Mouse (Mus musculus): Measurements from ENCODE around the gene Tgds.
"Not testable (repeated sequence)": the region's sequence is repeated elsewhere in the genome, so short reads cannot be mapped to it uniquely, and the experiment has no call there.

Gene Tgds

DNA sequence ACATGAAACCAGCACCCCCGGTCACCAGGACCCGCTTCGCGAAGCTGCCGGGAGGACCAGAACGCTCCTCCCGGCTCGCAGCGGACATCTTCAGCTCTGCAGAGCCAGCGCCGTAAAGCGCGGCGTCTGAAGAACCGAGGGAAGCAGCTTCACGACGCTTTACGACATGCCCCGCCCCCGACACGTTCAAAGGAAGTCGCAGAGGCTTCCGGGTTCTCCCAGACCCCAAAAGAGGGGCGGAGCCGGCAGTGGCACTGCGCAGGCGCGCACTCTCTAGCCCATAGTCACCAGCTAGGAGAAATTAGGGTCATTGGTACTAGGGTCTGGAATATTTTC, at the start of gene Tgds:
TSS of gene Tgds (minus strand) at position 114 of the 336 bp plus-strand sequence.
- DNase-seq (ENCODE audit: low spot score) = peak; percentile 100

DNA sequence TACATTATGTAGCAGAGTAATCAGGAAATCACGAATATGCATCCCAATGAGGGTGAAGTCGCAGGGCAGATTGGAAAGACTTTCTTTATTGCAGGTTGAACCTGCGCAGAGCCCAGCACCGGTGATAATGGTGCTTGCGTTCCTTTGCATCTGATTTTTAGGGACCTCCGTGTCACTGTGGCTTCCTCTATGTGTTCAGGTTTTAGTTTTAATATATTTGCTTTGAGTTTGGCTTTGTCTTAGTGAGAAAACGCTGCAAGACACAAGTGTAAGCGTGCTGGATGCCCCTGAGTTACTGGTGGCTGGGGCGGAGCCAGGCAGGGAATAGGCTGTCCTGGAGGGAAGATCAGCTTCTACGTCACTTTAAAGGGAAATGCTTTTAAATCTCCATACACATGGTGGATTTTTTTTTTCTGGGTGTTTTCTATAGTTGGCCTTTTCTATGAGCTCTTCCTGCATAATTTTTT, 48.2 kb upstream of the Tgds start:
- DNase-seq (ENCODE audit: low spot score) = peak; percentile 27

DNA sequence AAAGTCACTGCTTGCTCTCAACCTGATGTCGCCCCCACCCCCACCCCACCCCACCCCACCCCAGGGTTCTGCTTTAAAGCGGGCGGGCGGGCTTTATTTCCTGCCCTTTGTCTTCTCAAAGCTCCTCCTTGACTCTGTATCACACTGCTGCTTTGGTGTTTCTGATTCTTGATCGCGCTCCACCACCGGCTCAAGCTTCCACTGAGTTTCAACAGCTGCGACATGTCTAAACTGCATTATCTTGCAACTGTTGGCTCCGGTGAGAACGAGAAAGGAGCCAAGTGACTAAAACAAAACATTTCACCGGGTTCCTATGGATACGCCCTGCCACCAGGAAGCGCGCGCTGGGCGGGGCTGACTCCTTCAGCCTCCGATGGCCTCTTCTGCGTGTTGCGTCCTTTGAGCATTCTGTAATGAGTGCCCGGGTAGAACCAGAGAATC, 47.6 kb upstream of the Tgds start:
- peak; percentile 71 for DNase-seq (ENCODE audit: low spot score)

DNA sequence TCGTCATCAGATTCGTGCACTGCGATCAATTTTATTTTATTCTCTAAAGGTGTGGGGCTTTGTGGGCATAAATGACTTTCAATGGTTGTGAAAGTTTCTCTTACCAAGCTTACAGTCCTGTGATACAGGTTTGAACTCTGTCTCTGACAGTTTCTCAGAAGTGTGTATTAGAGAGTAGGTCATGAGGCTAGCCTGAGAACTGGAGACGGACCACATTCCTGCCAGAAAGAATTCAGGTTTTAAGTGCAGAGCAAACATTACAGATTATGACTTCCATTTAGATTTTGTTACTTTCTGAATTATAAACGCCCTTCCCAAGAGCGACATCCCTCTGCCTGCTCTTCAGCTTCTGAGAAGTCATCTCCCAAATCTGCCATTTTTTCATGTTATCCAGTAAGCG, 47.1 kb upstream of the Tgds start:
- DNase-seq (ENCODE audit: low spot score) = no peak

DNA sequence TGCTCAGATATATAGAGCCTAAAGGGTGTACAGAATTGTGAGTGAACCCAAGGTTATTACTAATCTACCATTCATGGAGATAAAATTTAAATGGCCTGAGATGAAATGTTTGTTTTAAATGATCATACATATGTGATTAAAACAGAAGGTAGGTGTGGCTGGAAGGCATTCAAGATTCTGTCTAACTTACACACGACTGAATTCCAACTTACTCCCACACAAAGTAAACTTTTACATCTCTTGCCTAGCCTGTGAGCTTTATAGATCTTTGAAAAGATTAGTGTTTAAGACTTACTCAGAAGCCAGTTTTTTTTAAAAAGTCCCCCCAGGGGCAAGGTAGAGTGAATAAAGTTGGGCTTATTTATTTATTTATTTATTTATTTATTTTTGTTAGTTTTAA, 46.7 kb upstream of the Tgds start:
- DNase-seq (ENCODE audit: low spot score) = peak; percentile 8

DNA sequence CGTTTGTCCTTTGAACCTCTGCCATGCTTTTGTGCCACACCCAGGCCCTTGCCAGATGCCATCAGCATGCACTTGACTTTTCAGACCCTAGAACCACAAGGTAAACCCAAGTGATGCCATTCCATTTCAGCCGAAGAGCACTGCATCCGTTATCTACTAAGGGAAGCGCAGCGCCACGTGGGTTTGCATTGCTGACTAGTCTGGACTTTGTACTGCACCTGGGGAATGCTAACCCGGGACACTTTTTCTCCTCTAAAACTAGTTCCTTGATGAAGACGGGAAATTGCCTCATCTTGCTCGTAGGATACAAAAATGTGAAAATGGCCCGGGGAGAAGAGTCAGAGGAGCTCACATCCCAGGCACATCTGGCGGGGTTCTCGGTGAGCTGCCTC, 43.1 kb upstream of the Tgds start:
- no peak for DNase-seq (ENCODE audit: low spot score)

DNA sequence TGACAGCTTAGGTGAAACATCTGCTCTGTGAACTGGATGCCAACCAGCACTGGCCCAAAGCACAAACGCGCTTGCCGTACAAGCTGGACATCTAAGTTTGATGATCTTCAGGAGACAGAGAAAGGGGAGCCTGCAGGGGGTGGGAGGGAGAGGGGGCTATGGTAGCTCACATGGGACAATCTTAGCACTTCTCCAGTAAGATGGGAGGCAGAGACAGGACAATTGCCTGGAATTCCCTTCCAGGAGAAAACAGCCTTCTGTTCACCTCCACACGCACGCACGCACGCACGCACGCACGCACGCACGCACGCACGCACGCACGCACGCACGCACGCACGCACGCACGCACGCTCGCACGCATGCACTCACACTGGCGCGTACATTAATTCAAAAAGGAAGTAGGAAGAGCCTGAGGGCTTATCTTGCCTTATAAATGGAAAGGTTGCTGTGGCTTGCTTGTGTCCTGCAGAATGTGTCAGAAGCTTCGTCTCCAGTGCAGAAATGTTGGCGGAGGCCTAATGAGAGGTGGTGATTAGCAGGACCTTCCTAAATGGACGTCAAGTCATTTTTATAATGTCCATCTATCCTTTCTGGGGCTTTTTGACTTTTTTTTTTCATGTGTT, 42.6 kb upstream of the Tgds start:
- no peak for DNase-seq (ENCODE audit: low spot score)

DNA sequence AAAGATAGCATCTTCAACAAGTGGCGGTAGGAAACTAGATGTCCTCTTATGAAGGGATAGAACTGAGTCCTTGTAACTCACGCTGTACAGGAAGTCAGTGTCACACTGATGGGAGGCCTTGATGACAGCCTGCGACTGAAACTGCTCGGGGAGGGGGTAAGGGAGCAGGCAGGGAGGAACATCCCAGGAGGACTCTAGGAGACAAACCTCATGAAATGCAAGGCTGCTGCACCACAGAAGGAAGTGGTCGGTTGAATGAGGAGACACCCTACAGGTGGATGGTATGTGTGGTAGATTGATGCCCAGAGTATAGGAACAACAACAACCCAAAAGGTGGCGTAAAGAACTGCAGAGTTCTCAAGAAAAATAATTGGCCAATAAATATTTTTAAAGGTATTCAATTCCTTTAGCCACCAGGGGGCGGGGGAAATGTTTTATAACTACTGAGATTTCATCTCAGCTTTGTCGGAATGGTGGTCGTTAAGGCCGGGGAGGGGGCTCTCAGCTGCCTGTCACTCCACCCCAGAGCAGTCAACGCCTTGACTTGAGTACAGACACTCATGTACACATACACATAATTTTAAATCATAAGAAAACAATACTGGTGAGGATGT, 41.1 kb upstream of the Tgds start:
- no peak for DNase-seq (ENCODE audit: low spot score)

DNA sequence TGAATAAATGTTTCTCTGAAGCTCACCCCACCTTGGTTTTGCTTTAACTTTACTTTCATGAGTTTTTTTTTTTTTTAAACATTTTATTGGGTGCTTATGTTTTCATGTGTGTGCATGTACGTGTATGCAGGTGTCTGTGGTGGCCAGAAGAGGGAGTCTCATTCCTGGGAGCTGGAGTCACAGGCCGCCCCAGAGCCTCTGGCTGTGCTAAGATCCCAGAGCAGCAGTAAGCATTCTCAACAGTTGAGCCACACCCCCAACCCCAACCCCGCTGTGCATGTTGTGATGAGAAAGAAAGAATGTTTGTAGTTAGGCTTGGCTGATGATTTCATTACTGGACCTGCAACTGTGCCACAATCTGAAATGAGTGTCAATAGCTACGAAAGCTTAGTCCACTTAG, 36.2 kb upstream of the Tgds start:
- no peak for DNase-seq (ENCODE audit: low spot score)

DNA sequence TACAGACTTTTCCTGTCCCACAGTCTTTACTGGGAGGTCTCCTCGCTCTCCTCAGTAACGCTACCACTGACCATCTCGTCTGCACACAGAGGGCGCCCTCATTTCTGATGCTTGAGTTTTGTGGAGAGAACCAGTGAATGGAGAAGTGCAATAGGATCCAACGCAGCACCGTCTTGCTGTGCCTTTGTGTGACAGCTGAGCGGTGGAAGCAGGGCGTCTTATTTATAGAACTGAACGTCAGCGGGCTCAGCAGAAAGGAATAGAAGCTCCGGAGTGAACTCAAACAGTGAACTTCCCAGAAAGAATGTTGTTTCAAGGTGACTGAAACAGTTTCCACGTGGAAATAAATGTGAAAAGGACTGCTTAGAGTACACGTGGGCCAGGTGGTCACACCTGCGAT, 30.1 kb upstream of the Tgds start:
- DNase-seq (ENCODE audit: low spot score) = no peak

DNA sequence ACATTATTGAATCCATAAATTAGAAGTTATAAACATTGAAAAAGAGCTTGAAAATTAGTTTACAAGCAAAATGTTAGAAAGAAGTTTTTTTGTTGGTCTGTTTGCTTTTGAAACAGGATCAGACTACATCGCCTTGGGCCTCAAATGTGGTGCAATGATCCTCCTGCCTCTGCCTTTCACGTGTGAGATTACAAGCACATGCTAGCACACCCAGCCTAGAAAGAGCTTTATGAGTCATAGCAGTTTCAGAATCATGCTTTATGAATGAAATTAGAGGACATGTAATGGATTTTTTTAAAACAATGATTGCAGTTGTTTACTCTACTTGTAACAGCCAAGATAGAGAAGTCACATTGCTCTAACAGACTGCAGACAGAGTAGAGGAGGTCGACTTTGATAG, 29.2 kb upstream of the Tgds start:
- DNase-seq (ENCODE audit: low spot score) = no peak

DNA sequence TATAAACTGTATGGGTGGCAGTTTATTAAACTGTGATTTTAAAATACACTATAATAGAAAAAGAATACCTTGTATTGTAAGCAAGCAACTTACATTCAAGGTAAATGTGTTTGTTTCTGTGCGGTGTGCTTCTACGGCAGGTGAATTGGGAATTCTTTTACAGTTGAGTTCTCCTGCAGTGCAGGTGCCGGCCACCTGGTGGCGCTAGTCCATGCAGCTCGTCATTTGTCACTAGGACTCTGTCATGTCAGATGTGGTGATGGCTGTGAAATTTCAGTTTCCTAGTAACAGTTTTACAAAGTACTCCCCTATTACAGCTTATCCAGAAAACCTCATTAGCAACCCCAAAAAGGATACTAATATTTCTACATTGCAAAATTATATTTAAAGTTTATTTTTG, 24.6 kb upstream of the Tgds start:
- peak; percentile 54 for DNase-seq (ENCODE audit: low spot score)

DNA sequence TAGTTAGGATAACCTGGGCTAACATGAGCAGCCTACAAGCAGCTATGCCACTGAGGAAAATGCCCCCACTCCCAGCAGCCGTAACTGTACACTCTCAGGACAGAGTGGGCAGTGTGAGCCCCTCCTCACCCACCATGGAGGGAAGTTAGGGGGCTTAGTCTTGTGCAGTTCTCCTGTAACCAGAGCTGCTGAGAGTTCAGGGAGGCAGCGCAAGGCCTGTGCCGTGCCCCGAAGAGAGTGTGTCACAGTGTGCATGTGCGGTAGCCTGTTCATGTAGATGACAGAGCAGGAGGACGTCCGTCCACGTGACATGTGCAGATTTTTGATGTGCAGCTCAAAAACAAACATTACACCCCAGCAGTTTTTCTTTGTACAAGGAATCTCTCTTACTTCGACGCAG, 24.2 kb upstream of the Tgds start:
- DNase-seq (ENCODE audit: low spot score) = no peak

DNA sequence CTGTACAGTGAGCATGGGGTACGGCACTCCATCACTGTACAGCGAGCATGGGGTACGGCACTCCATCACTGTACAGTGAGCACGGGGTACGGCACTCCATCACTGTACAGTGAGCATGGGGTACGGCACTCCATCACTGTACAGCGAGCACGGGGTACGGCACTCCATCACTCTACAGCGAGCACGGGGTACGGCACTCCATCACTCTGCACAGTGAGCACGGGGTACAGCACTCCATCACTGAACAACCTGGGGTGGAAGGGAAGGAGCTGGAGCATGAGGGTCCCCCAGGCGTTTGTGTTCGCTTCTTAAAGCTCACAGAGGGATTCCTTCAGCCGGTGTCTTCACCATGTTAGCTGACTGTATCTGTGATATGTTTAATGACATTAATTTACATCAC, 23.5 kb upstream of the Tgds start:
- DNase-seq (ENCODE audit: low spot score) = not testable (repeated sequence)

DNA sequence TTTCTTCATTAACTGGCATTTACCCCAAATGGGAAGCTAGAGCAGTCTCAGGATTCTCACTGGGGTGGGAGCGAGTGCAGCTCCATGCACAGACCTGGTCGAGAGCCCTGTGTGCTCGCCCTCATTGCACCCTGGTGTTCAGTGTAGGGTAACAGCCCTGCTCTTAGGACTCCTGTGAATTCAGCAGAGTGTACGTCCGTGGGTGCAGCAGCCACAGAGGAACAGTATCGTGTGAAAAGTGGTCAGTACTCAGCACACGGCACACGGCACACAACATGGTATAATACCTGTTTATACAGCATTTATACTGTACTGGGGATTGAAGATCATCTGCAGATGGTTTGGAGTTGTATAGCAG, 19.7 kb upstream of the Tgds start:
- no peak for DNase-seq (ENCODE audit: low spot score)

DNA sequence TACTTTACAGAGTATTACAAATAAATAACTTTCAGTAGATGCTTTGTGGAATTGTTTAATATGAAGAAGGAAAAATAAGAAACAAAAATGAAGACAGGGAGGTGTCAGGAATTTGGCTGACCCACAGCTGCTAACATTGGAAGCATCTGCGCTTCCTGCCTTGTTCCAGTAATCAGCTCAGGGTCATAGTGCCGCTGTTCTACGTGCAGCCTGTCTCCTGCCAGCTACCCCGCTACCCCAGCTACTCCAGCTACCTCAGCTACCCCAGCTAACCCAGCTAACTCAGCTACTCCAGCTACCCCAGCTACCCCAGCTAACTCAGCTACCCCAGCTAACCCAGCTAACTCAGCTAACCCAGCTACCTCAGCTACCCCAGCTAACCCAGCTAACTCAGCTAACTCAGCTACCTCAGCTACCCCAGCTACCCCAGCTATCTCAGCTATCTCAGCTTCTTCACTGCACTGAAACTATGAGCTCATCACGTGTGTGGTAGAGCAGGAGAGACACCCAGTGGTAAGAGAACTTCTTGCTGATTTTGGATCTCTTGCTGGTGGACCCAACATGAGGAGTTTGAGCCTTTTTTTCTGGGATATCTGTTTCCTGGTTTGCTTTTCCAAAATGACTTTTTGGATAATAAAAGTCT, 19.2 kb upstream of the Tgds start:
- no peak for DNase-seq (ENCODE audit: low spot score)

DNA sequence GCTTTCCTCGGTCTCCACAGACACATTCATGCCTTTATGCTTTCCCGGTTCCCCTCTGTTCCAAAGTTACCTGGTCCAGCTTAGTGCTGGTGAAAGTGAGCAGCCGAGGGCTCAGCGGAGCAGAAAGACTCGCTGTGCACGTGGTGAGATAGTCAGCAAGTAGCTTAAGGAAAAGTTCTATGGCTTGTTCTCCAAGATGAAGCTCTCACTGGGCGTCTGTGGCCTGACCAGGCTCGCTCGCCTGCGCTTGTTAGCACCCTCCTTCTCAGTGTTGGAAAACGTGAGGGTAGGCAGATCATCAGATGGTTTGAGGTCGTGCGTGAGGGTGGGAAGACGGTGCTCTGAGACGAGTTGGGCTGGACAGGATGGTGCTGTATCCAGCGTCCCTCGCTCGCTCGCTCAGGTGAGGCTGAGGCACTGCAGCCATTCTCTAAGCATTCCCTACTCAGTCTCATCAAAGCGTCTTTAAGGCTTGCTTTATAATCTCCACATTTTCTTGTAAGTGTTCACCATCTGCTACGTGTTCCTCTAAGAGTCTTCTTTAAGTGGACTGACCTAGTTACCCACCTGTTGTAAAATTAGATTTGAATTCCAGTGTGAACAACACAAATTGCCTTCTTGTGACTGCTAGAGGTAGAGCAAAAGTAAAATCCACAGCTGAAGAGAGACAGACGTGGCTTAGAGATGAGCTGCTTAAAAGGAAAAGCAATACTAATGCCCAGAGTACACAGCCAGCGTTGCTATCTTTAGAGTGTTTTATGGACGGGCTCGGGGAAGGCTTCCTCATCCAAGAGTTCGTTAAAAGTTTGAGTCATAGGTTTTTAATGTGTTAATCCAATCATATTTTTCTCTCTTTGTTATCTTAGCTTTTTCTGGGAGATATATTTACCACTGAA, 18.3 kb upstream of the Tgds start:
- no peak for DNase-seq (ENCODE audit: low spot score)

DNA sequence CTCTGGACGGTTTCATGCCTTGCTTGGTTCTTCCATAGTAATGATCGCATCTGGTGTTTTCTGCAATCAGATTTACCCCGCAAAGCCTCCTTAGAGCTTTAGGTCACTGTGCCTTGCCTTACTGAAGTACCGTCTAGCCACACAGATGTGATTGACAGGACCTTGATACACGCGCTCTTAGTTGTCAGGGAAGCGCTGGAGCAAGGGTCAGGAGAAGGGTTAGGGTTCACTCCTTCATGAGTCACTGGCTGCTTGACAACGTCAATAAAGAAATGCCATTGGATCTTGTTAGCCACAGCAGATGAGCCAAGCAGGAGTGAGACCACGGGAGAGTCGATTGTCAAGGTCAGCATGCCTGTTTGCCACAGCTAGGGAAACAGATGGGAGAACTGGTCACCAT, 16.0 kb upstream of the Tgds start:
- DNase-seq (ENCODE audit: low spot score) = no peak

DNA sequence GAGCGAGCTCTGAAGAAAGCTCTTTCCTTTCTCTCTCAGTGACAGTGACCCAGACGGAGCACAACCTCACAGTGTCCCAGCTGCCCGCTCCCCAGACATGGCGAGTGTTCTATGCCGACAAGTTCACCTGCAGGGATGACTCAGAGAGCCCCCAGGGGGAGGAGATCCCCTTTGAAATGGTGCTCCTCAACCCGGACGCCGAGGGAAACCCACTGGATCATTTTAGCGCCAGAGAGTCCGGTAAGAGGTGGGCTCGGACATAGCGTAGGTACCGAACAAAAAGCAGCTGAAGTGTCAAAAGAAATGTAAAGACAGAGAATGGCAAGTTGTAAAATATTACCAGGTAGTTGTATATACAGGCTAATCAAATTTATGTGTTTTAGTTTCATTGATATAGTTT, 15.5 kb upstream of the Tgds start:
- DNase-seq (ENCODE audit: low spot score) = no peak

DNA sequence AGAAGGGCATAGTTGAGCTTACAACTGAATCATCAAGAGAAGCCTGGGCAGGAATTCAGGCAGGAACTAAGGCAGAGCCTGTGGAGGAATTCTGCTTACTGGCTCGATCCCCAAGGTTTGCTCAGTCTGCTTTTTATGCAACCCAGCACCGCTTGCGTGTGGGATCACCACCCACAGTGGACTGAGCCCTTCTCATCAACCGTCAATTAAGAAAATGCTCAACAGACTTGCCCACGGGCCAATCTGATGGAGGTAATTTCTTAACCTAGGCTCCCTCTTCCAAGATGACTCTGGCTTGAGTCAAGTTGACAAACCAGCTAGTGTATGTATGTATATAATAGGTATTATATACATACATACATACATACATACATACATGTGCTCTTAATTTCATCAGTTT, 9.7 kb upstream of the Tgds start:
- DNase-seq (ENCODE audit: low spot score) = no peak

DNA sequence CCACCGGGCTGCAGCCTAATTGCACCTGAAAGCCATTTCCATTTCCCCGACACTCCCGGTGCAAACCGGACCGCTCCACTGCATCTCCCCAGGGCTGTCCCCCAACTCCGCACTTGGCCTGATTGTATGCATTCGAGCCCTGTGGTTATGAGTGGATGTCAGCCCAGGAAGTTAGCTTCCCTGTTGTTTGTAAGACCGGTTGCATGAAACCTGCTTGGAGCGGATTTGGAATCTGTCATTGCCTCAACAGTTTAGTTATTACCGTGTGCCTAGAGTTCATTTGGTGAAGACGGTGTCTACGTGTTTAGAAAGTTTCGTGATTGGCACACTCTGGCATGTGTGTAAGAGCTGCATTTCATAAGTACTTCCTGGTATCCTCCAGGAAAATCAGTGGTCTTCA, 4.9 kb upstream of the Tgds start:
- no peak for DNase-seq (ENCODE audit: low spot score)

DNA sequence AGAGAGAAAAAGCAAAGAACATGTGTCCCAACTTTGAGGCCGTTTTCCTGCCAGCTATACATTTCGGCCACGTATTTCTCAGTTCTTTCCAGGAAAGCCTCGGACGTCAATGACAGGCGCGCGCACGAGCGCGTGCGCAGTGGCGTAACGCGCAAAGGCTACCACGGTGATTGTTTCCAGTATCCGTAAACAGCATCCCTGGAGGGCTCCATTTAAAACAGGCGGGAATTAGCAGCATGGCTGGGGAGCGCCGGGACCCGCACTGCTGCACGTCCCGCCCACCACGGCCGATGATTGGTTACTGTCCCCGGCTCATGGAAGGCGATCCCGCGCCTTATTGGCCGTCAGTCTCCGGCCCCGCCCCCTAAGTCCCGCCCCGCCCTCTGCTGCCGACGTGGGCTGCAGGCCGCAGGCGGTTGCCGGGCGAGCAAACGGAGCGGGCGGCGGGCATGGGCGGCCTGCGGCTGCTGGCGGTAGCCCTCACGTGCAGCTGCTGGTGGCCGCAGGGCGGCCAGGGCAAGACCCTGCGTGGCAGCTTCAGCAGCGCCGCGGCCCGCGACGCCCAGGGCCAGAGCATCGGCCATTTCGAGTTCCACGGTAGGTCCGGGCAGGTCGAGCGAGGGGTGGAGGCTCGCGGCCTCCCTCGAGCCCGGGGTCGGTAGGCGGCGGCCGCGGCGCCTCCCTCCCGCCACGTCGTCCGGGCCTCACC, 4.3 kb upstream of the Tgds start, which contains the start of gene Gpr180:
TSS of gene Gpr180 (plus strand) at position 415 of the 709 bp plus-strand sequence.
- DNase-seq (ENCODE audit: low spot score) = peak; percentile 98
